Mouse (Mus musculus) small intestine, adult 2 months (tissue): ENCODE results near the gene Olfr1230. TPM values are rescaled to one million over a fixed set of nuclear protein-coding genes. Genes with fewer than 3 reads are reported as not detected.

Experiments used
- H3K27ac ChIP-seq: fragments of 200-500 bp; 2 replicates; pipeline ENCODE4 v1.5.1; 2012; ENCODE audit warnings: low read depth, low read length, control low read depth, inconsistent platforms; ENCODE audit not compliant: insufficient read depth
- H3K27me3 ChIP-seq: fragments of 200-500 bp; 2 replicates; pipeline ENCODE4 v1.6.1; 2012; ENCODE audit warnings: mild to moderate bottlenecking, moderate library complexity, low read length, inconsistent platforms; ENCODE audit not compliant: control insufficient read depth, insufficient read depth
- H3K36me3 ChIP-seq: fragments of 200-500 bp; 2 replicates; pipeline ENCODE4 v1.6.1; 2012; ENCODE audit warnings: mild to moderate bottlenecking, low read length, control low read depth, inconsistent platforms; ENCODE audit not compliant: control insufficient read depth, insufficient read depth
- H3K4me1 ChIP-seq: fragments of 200-500 bp; 2 replicates; pipeline ENCODE4 v1.6.1; 2012; ENCODE audit warnings: low read length, inconsistent platforms, mixed read lengths; ENCODE audit not compliant: control insufficient read depth, insufficient read depth, insufficient read length
- H3K4me3 ChIP-seq: fragments of 200-500 bp; 2 replicates; pipeline ENCODE4 v1.5.1; 2012; ENCODE audit warnings: low read depth, mild to moderate bottlenecking, control low read depth, inconsistent platforms, low read length, moderate library complexity
- CTCF ChIP-seq: fragments of 200-500 bp; IDR thresholded peaks from 2 replicates; pipeline ENCODE4 v1.5.1; 2012; ENCODE audit warnings: low read depth, mild to moderate bottlenecking, control low read depth, inconsistent platforms, low read length, moderate library complexity, mixed read lengths; ENCODE audit not compliant: insufficient replicate concordance, insufficient read length; ENCODE audit errors: extremely low read depth
- POLR2A ChIP-seq: fragments of 200-500 bp; IDR thresholded peaks from 2 replicates; pipeline ENCODE4 v1.6.1; 2012; ENCODE audit warnings: low read depth, mild to moderate bottlenecking, control low read depth, inconsistent platforms, low read length, moderate library complexity
- WGBS: fragments of 180-500 bp; shearing (Covaris S2); methylation state at CpG from one replicate; pipeline ENCODE4 v1.1.7; 2018; 5-methylcytosine and 5-hydroxymethylcytosine counted together
- polyA plus RNA-seq: library from polyadenylated mRNA; depleted of rRNA; stranded (reverse); fragments of >200 nt; gene quantifications from 2 replicates; pipeline ENCODE4 v1.2.3, GENCODE M21; 2012; rRNA removed

Olfr1230 gene
- not detected in 2 replicates for polyA plus RNA-seq

GRCm38 (mm10) chr2:89297168-89297567 is at the start of gene Olfr1230:
Gene Olfr1230 (minus strand): TSS chr2:89297268.
- Histone ChIP-seq H3K27me3 (no peaks in the 10 kb centered on the region), H3K27ac (no peak within 1 kb of the TSS), H3K36me3 (no peaks in the 10 kb centered on the region), H3K4me1 (no peaks in the 10 kb centered on the region), H3K4me3 (no peak within 1 kb of the TSS)
- TF ChIP-seq CTCF = no peak
- no peak for TF ChIP-seq POLR2A
- WGBS = 85% methylated on average over 1 of the region's 1 CpGs

- Histone ChIP-seq H3K27me3 (no peaks in the 10 kb centered on the region), H3K36me3 (no peaks in the 10 kb centered on the region), H3K27ac (no peak within 1 kb of the TSS), H3K4me3 (no peak within 1 kb of the TSS), H3K4me1 (no peaks in the 10 kb centered on the region)
- TF ChIP-seq POLR2A (no peak), CTCF (no peak)
These were observed 45.2 kb upstream of the Olfr1230 start, which contains the start of gene Olfr1233 for GRCm38 (mm10) chr2:89342298-89342697. Gene Olfr1233 (minus strand): TSS chr2:89342398.

- H3K27ac ChIP-seq = no peak within 1 kb of the TSS
- no peaks in the 10 kb centered on the region for H3K4me1 ChIP-seq
- TF ChIP-seq CTCF (no peak), POLR2A (no peak)
- no peaks in the 10 kb centered on the region for H3K27me3 ChIP-seq
- no peaks in the 10 kb centered on the region for H3K36me3 ChIP-seq
- no peak within 1 kb of the TSS for H3K4me3 ChIP-seq
These were observed 32.5 kb upstream of the Olfr1230 start, which contains the start of gene Olfr1232 for GRCm38 (mm10) chr2:89329575-89329974. Gene Olfr1232 (minus strand): TSS chr2:89329675.

- no peaks in the 10 kb centered on the region for H3K27me3 ChIP-seq
- H3K4me1 ChIP-seq = no peaks in the 10 kb centered on the region
- no peaks in the 10 kb centered on the region for H3K36me3 ChIP-seq
- H3K27ac ChIP-seq = no peak within 1 kb of the TSS
- no peak within 1 kb of the TSS for H3K4me3 ChIP-seq
- WGBS = 71% methylated on average over 2 of the region's 2 CpGs
- no peak for TF ChIP-seq CTCF
- no peak for TF ChIP-seq POLR2A
These were observed 9.9 kb upstream of the Olfr1230 start, which contains the start of gene Olfr1231 for GRCm38 (mm10) chr2:89306974-89307373. Gene Olfr1231 (minus strand): TSS chr2:89307074.

DNA sequence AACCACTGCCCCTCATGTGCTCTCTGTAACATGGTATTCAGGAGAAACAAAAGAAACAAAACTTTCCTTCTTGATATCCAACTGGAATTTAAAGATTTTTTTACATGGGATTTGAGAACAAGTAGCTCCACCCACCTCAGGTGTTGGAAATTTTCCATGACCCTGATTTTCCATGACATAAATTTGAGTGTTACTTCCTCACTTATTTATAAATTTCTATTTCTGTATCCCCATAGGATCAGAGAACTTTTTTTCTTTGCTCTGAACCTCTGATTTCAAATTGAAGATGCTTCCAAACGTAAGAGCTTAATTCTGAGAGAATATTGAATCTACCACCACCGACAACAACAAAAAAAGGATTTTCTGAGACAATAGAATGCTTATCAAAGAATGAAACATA is 9.2 kb downstream of the Olfr1230 start, which contains the start of gene Olfr1229:
Gene Olfr1229, minus strand, starts transcription at position 101 of the 400 bp plus-strand sequence.
- no peak within 1 kb of the TSS for H3K27ac ChIP-seq
- no peaks in the 10 kb centered on the region for H3K27me3 ChIP-seq
- 72% methylated on average over 2 of the region's 2 CpGs for WGBS
- no peaks in the 10 kb centered on the region for H3K4me1 ChIP-seq
- H3K4me3 ChIP-seq = no peak within 1 kb of the TSS
- TF ChIP-seq POLR2A (no peak), CTCF (no peak)
- H3K36me3 ChIP-seq = no peaks in the 10 kb centered on the region

- H3K36me3 ChIP-seq = no peaks in the 10 kb centered on the region
- H3K27me3 ChIP-seq = no peaks in the 10 kb centered on the region
- no peak for TF ChIP-seq POLR2A
- TF ChIP-seq CTCF = no peak
- H3K27ac ChIP-seq = no peak within 1 kb of the TSS
- no peak within 1 kb of the TSS for H3K4me3 ChIP-seq
- H3K4me1 ChIP-seq = no peaks in the 10 kb centered on the region
These were observed 43.1 kb downstream of the Olfr1230 start, which contains the start of gene Olfr1228 for GRCm38 (mm10) chr2:89253962-89254361. Gene Olfr1228 (minus strand): TSS chr2:89254062.

Other genes with a start within 250 kb of the Olfr1230 start
- not detected in 2 replicates for gene Olfr1218, start 236.1 kb downstream of the Olfr1230 start, polyA plus RNA-seq
- not detected in 2 replicates for gene Olfr1219, start 213.8 kb downstream of the Olfr1230 start, polyA plus RNA-seq
- not detected in 2 replicates for gene Olfr1220, start 190.4 kb downstream of the Olfr1230 start, polyA plus RNA-seq
- not detected in 2 replicates for gene Olfr1221, start 180.0 kb downstream of the Olfr1230 start, polyA plus RNA-seq
- not detected in 2 replicates for gene Olfr1222, start 164.2 kb downstream of the Olfr1230 start, polyA plus RNA-seq
- not detected in 2 replicates for gene Olfr1223, start 145.7 kb downstream of the Olfr1230 start, polyA plus RNA-seq
- not detected in 2 replicates for gene Olfr1224-ps1, start 133.2 kb downstream of the Olfr1230 start, polyA plus RNA-seq
- gene Olfr1225, start 122.6 kb downstream of the Olfr1230 start, polyA plus RNA-seq = not detected in 2 replicates
- not detected in 2 replicates for gene Olfr1226, start 97.2 kb downstream of the Olfr1230 start, polyA plus RNA-seq
- gene Olfr1228, start 43.2 kb downstream of the Olfr1230 start, polyA plus RNA-seq = not detected in 2 replicates
- gene Olfr1229, start 9.3 kb downstream of the Olfr1230 start, polyA plus RNA-seq = not detected in 2 replicates
- not detected in 2 replicates for gene Olfr1231, start 9.8 kb upstream of the Olfr1230 start, polyA plus RNA-seq
- gene Olfr1232, start 32.4 kb upstream of the Olfr1230 start, polyA plus RNA-seq = not detected in 2 replicates
- gene Olfr1233, start 45.1 kb upstream of the Olfr1230 start, polyA plus RNA-seq = not detected in 2 replicates
- gene Olfr1234, start 67.6 kb upstream of the Olfr1230 start, polyA plus RNA-seq = not detected in 2 replicates
- gene Olfr1238, start 112.4 kb upstream of the Olfr1230 start, polyA plus RNA-seq = not detected in 2 replicates
- gene Olfr1239, start 123.1 kb upstream of the Olfr1230 start, polyA plus RNA-seq = not detected in 2 replicates
- not detected in 2 replicates for gene Olfr1240, start 145.7 kb upstream of the Olfr1230 start, polyA plus RNA-seq
- not detected in 2 replicates for gene Olfr1241, start 189.9 kb upstream of the Olfr1230 start, polyA plus RNA-seq
- gene Olfr1242, start 201.1 kb upstream of the Olfr1230 start, polyA plus RNA-seq = not detected in 2 replicates
- gene Olfr1243, start 234.2 kb upstream of the Olfr1230 start, polyA plus RNA-seq = not detected in 2 replicates